Mouse (Mus musculus) heart, postnatal 0 days (tissue): ENCODE results near the gene Ubash3b. TPM values are rescaled to one million over a fixed set of nuclear protein-coding genes. Genes with fewer than 3 reads are reported as not detected.

Experiments used
- ATAC-seq: fragments of 200-750 bp; cut with Nextera tagmentation; 2 replicates; pipeline ENCODE4 v1.8.0; 2017; ENCODE audit warnings: low read depth, moderate number of reproducible peaks, moderate library complexity; ENCODE audit not compliant: insufficient read depth
- DNase-seq: peaks from one replicate; pipeline ENCODE4 v3.0.0-alpha.2; 2016; ENCODE audit warnings: low spot score
- H3K27ac ChIP-seq: fragments of 300-500 bp; sonication (generic); 2 replicates; pipeline ENCODE4 v1.5.1; 2014; ENCODE audit warnings: low read depth, mild to moderate bottlenecking
- H3K27me3 ChIP-seq: fragments of 300-500 bp; sonication (generic); 2 replicates; pipeline ENCODE4 v1.6.1; 2014; ENCODE audit warnings: low read length, mixed read lengths; ENCODE audit not compliant: control insufficient read depth, insufficient read depth
- H3K36me3 ChIP-seq: fragments of 300-500 bp; sonication (generic); replicated peaks from 2 replicates; pipeline ENCODE4 v1.6.1; 2014; ENCODE audit warnings: low read length, mixed read lengths; ENCODE audit not compliant: control insufficient read depth, insufficient read depth
- H3K4me1 ChIP-seq: fragments of 300-500 bp; sonication (generic); 2 replicates; pipeline ENCODE4 v1.6.1; 2014; ENCODE audit warnings: antibody characterized with exemption; ENCODE audit not compliant: control insufficient read depth, insufficient read depth
- H3K4me2 ChIP-seq: fragments of 300-500 bp; sonication (generic); 2 replicates; pipeline ENCODE4 v1.6.1; 2014; ENCODE audit warnings: low read depth, mild to moderate bottlenecking, low read length, moderate library complexity
- H3K4me3 ChIP-seq: fragments of 300-500 bp; sonication (generic); 2 replicates; pipeline ENCODE4 v1.5.1; 2014; ENCODE audit warnings: low read depth, low read length
- H3K9ac ChIP-seq: fragments of 300-500 bp; sonication (generic); replicated peaks from 2 replicates; pipeline ENCODE4 v1.6.1; 2014; ENCODE audit warnings: low read depth, low read length, mixed read lengths
- H3K9me3 ChIP-seq: fragments of 300-500 bp; sonication (generic); replicated peaks from 2 replicates; pipeline ENCODE4 v1.6.1; 2016; ENCODE audit warnings: low read length; ENCODE audit not compliant: control insufficient read depth
- CTCF ChIP-seq: IDR thresholded peaks from 2 replicates; pipeline ENCODE4 v1.5.1; 2016; ENCODE audit warnings: antibody characterized with exemption, control low read depth, low read depth
- EP300 ChIP-seq: IDR thresholded peaks from 2 replicates; pipeline ENCODE4 v1.6.1; 2016; ENCODE audit warnings: antibody characterized with exemption, low read depth
- WGBS: fragments of 180-500 bp; shearing (Covaris S2); extraction: QIAGEN DNeasy Blood & Tissue Kit; methylation state at CpG from one replicate; pipeline ENCODE4 v1.1.7; 2014; 5-methylcytosine and 5-hydroxymethylcytosine counted together
- polyA plus RNA-seq: library from polyadenylated mRNA; unstranded; fragments of >200 nt; fragmentation: Nextera tagmentation; extraction: Ambion mirVana; gene quantifications from 2 replicates; pipeline ENCODE4 v1.2.1, GENCODE M21; 2015
- total RNA-seq: library from RNA; depleted of rRNA; stranded (reverse); fragments of >200 nt; gene quantifications from 2 replicates; pipeline ENCODE4 v1.2.3, GENCODE M21; 2014; ENCODE audit warnings: low replicate concordance

The Ubash3b gene
- total and polyA plus RNA-seq, 2 experiments from 2014 or later = 4.0 to 6.6 TPM

- DNase-seq = no peak
- TF ChIP-seq EP300 (no peak), CTCF (no peak)
Observed at GRCm38 (mm10) chr9:41138987-41139808, 22.3 kb downstream of the Ubash3b start.

GRCm38 (mm10) chr9:41136691-41137467 is 24.6 kb downstream of the Ubash3b start:
- H3K27me3 ChIP-seq = no peaks in the 10 kb centered on the region
- H3K9ac ChIP-seq = no peak overlapping the region
- 0 out of 2 replicates have a peak, but pooled peaks cover 12% of the 10 kb centered on the region for H3K4me1 ChIP-seq
- H3K36me3 ChIP-seq = no peaks in the 10 kb centered on the region
- no peak for ATAC-seq
- no peak for DNase-seq
- no peaks in the 10 kb centered on the region for H3K9me3 ChIP-seq
- TF ChIP-seq EP300 = no peak
- no peak for TF ChIP-seq CTCF
- 42% methylated on average over 7 of the region's 7 CpGs for WGBS
- H3K27ac ChIP-seq = peak overlapping the region; percentile 7; the same call in 1 of the 2 replicates
- no peak overlapping the region for H3K4me2 ChIP-seq
- no peak overlapping the region for H3K4me3 ChIP-seq

More at GRCm38 (mm10) chr9:41138987-41139808, 22.3 kb downstream of the Ubash3b start:
- H3K4me1 ChIP-seq = 0 out of 2 replicates have a peak, but pooled peaks cover 12% of the 10 kb centered on the region
- no peak overlapping the region for H3K4me3 ChIP-seq
- WGBS = 30% methylated on average over 6 of the region's 6 CpGs
- H3K9ac ChIP-seq = no peak overlapping the region
- H3K36me3 ChIP-seq = no peaks in the 10 kb centered on the region
- H3K27ac ChIP-seq = no peak overlapping the region
- no peaks in the 10 kb centered on the region for H3K27me3 ChIP-seq
- H3K9me3 ChIP-seq = no peaks in the 10 kb centered on the region
- ATAC-seq = peak; percentile 30; the same call in 1 of the 2 replicates
- H3K4me2 ChIP-seq = no peak overlapping the region

- Histone ChIP-seq H3K4me2 (no peak overlapping the region), H3K4me1 (0 out of 2 replicates have a peak, but pooled peaks cover 12% of the 10 kb centered on the region), H3K9me3 (no peaks in the 10 kb centered on the region), H3K36me3 (no peaks in the 10 kb centered on the region), H3K9ac (no peak overlapping the region), H3K27ac (no peak overlapping the region), H3K4me3 (no peak overlapping the region), H3K27me3 (no peaks in the 10 kb centered on the region)
- TF ChIP-seq CTCF = no peak
- TF ChIP-seq EP300 = no peak
- WGBS = 92% methylated on average over 2 of the region's 2 CpGs
- ATAC-seq (no peak), DNase-seq (no peak)
Observed at GRCm38 (mm10) chr9:41136273-41136672, 25.2 kb downstream of the Ubash3b start.

GRCm38 (mm10) chr9:41134907-41135306 is 26.6 kb downstream of the Ubash3b start:
- 68% methylated on average over 4 of the region's 4 CpGs for WGBS
- Histone ChIP-seq H3K9me3 (no peaks in the 10 kb centered on the region), H3K27me3 (no peaks in the 10 kb centered on the region), H3K27ac (no peak overlapping the region), H3K4me2 (no peak overlapping the region), H3K4me1 (0 out of 2 replicates have a peak, but pooled peaks cover 12% of the 10 kb centered on the region), H3K36me3 (no peaks in the 10 kb centered on the region), H3K9ac (no peak overlapping the region), H3K4me3 (no peak overlapping the region)
- no peak for DNase-seq
- no peak for ATAC-seq
- no peak for TF ChIP-seq EP300
- TF ChIP-seq CTCF = no peak

GRCm38 (mm10) chr9:41130563-41130962 is 30.9 kb downstream of the Ubash3b start:
- no peak for TF ChIP-seq CTCF
- no peak for TF ChIP-seq EP300
- Histone ChIP-seq H3K4me1 (no peaks in the 10 kb centered on the region), H3K4me2 (no peak overlapping the region), H3K9ac (no peak overlapping the region), H3K27ac (no peak overlapping the region), H3K4me3 (no peak overlapping the region), H3K36me3 (no peaks in the 10 kb centered on the region), H3K9me3 (no peaks in the 10 kb centered on the region), H3K27me3 (no peaks in the 10 kb centered on the region)
- ATAC-seq (no peak), DNase-seq (no peak)
- 69% methylated on average over 8 of the region's 8 CpGs for WGBS
